ENCODE assay signal across 15 mouse cellular contexts in the genomic region with DNA sequence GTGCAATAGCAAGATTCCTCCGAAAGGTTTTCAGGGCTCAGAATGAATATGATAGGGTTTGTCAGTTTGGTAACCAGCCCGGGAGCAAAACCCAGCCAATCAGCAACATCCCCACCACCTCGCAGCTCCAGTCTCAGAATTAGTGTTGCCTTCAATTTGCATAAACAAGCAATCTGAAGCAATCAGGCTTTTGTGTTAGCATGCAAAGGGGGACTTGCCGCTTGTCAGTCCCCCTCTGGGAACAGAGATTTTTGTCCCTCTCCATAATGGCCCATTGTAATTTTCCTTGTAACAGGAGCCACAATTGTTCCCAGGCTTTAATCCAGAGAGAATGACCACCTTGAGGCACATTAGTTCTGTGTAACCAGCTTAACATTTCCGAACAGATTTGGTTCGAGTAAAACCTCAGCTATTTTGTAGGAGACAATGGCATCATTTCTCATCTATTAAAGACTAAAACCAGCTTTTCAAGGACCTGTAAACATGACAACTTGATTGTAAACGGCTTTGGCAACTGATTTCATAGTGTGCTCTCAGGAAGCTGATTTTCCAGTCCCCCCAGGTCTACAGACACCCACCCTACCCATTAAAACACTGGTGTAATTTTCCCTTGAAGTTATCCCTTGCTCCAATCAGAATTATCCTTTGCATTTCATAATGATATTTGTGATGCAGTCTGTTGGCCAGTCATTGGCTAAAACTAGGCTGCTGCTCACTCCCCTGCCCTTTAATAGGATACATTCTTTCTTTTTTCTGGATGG. TPM values are rescaled to one million over a fixed set of nuclear protein-coding genes. Genes with fewer than 3 reads are reported as not detected.
DNase-seq lines count a peak whose midpoint lies in the region; ATAC-seq lines count a peak whose summit lies in the region.
"Had no signal": no experiment of that assay in that cellular context is flagged by ENCODE, and none has a peak within 500 bp of the region (broad histone marks: within the 10 kb centered on the region; RNA-seq: fewer than 3 reads in every experiment).

A gene (minus strand): TSS at position 44 of the 761 bp plus-strand sequence.

- H3K27me3 ChIP-seq in neural tube, embryonic 11.5 days (ENCODE audit: control insufficient read depth, insufficient read depth, low read length) = no peaks in the 10 kb centered on the region
- no peaks in the 10 kb centered on the region for H3K27me3 ChIP-seq in forebrain, embryonic 16.5 days (replicated peaks; ENCODE audit: control insufficient read depth, insufficient read depth, low read length)
- H3K27me3 ChIP-seq: embryonic facial prominence, embryonic 15.5 days; liver, embryonic 15.5 days had no signal

- H3K4me1 ChIP-seq in neural tube, embryonic 11.5 days (ENCODE audit: control insufficient read depth, insufficient read depth, low read length) = no peaks in the 10 kb centered on the region
- H3K4me1 ChIP-seq in forebrain, embryonic 16.5 days (replicated peaks; ENCODE audit: control insufficient read depth, insufficient read depth, low read length) = peaks cover 9% of the 10 kb centered on the region
- H3K4me1 ChIP-seq: embryonic facial prominence, embryonic 15.5 days; liver, embryonic 15.5 days had no signal

- H3K9ac ChIP-seq in neural tube, embryonic 11.5 days (ENCODE audit: low read length) = no peak within 1 kb of the TSS
- no peak within 1 kb of the TSS for H3K9ac ChIP-seq in forebrain, embryonic 16.5 days (replicated peaks; ENCODE audit: low read depth, low read length)
- H3K9ac ChIP-seq: embryonic facial prominence, embryonic 15.5 days; liver, embryonic 15.5 days had no signal

- no peaks in the 10 kb centered on the region for H3K36me3 ChIP-seq in neural tube, embryonic 11.5 days (ENCODE audit: control insufficient read depth, insufficient read depth, low read length)
- no peaks in the 10 kb centered on the region for H3K36me3 ChIP-seq in forebrain, embryonic 16.5 days (ENCODE audit: control insufficient read depth, insufficient read depth)
- H3K36me3 ChIP-seq: embryonic facial prominence, embryonic 15.5 days; G1E; liver, embryonic 15.5 days had no signal

- no peaks in the 10 kb centered on the region for H3K9me3 ChIP-seq in neural tube, embryonic 11.5 days (ENCODE audit: control insufficient read depth, low read length)
- no peaks in the 10 kb centered on the region for H3K9me3 ChIP-seq in forebrain, embryonic 16.5 days (ENCODE audit: control insufficient read depth, low read length)
- H3K9me3 ChIP-seq: embryonic facial prominence, embryonic 15.5 days; liver, embryonic 15.5 days had no signal

- ATAC-seq in neural tube, embryonic 11.5 days (ENCODE audit: insufficient read depth, low FRiP score, low TSS enrichment) = peak; percentile 51
- ATAC-seq in forebrain, embryonic 16.5 days = peak; percentile 91

- intact Hi-C loops in left cerebral cortex, postnatal 25 days (cut with DNase I) = loop anchor here (5.0 kb wide), 1 partner anchor 614 kb away; no protein-coding TSS in a partner anchor

- H3K4me3 ChIP-seq in neural tube, embryonic 11.5 days (ENCODE audit: low read depth, low read length) = no peak within 1 kb of the TSS
- H3K4me3 ChIP-seq in forebrain, embryonic 16.5 days (replicated peaks; ENCODE audit: low read length) = no peak within 1 kb of the TSS
- H3K4me3 ChIP-seq: embryonic facial prominence, embryonic 15.5 days; liver, embryonic 15.5 days had no signal

- WGBS in neural tube, embryonic 11.5 days = 26% methylated on average over 7 of the region's 7 CpGs
- 1% methylated on average over 7 of the region's 7 CpGs for WGBS in forebrain, embryonic 16.5 days

- peak; percentile 13 for DNase-seq in neural tube, embryonic 11.5 days (ENCODE audit: low spot score)
- DNase-seq in neural tube, embryonic 10.5 days (ENCODE audit: extremely low spot score, low spot score) = no peak
- no peak for DNase-seq in left cerebral cortex, postnatal 25 days (ENCODE audit: low spot score in 2 of 2)
- peak; percentile 5 for DNase-seq in retina, postnatal 7 days (ENCODE audit: low read depth, low spot score)
- no peak for DNase-seq in spleen, postnatal 14 days (ENCODE audit: low spot score in 2 of 2)
- DNase-seq in right cerebral cortex, postnatal 25 days = no peak
- DNase-seq in kidney, postnatal 25 days = no peak
- DNase-seq: adrenal gland, postnatal 14 days; kidney, adult 9 months had no signal

- H3K27ac ChIP-seq in neural tube, embryonic 11.5 days (ENCODE audit: low read depth, low read length) = no peak within 1 kb of the TSS
- peak within 1 kb of the TSS; percentile 38; the same call in 1 of the 2 replicates for H3K27ac ChIP-seq in forebrain, embryonic 16.5 days (ENCODE audit: low read length)
- H3K27ac ChIP-seq: embryonic facial prominence, embryonic 15.5 days; liver, embryonic 15.5 days had no signal

- H3K4me2 ChIP-seq in neural tube, embryonic 11.5 days (ENCODE audit: low read depth) = no peak within 1 kb of the TSS
- peak within 1 kb of the TSS; percentile 0 for H3K4me2 ChIP-seq in forebrain, embryonic 16.5 days (ENCODE audit: low read length)
- H3K4me2 ChIP-seq: embryonic facial prominence, embryonic 15.5 days; liver, embryonic 15.5 days had no signal

RNA-seq across cellular contexts. Expression of the gene that starts here (rescaled TPM):
- not detected in 2 replicates for polyA plus RNA-seq in neural tube, embryonic 11.5 days (2014; fragmentation: Nextera tagmentation; extraction: Ambion mirVana)
- 1.7 and 2.6 TPM in 2 replicates for polyA plus RNA-seq in forebrain, embryonic 16.5 days (2015; fragmentation: Nextera tagmentation; extraction: Ambion mirVana)
- total RNA-seq in left cerebral cortex, postnatal 25 days (2021) = 10 to 100 TPM; 14.9 to 17.6 TPM
- total RNA-seq: adrenal gland, postnatal 14 days; heart, adult 8-10 months; monocyte, adult 5-6 weeks had no signal
- polyA plus RNA-seq: G1E; liver, embryonic 15.5 days had no signal

Comparison
In these comparisons a context has a peak if more than half of its experiments do, and no peak if none do; other contexts are left out.
1. Peak in DNase-seq and ATAC-seq in neural tube, embryonic 11.5 days; RNA of the gene not detected or under 1 TPM.